Mouse (Mus musculus): ENCODE measurements around the gene Rasa3. TPM values are rescaled to one million over a fixed set of nuclear protein-coding genes. Genes with fewer than 3 reads are reported as not detected.

The Rasa3 gene
- polyA plus RNA-seq, 1 experiment from 2014 or later: 45.6 TPM

GRCm38 (mm10) chr8:13608946-13609345 is 68.5 kb downstream of the Rasa3 start:
- Histone ChIP-seq H3K9me3 (no peaks in the 10 kb centered on the region), H3K4me2 (no peak overlapping the region), H3K4me3 (no peak overlapping the region), H3K4me1 (no peaks in the 10 kb centered on the region), H3K27ac (no peak overlapping the region), H3K27me3 (no peaks in the 10 kb centered on the region), H3K36me3 (peaks cover 20% of the 10 kb centered on the region), H3K9ac (no peak overlapping the region)
- ATAC-seq (ENCODE audit: borderline replicate concordance, extremely low read depth, low FRiP score, low TSS enrichment): no peak
- 80% methylated on average over 6 of the region's 6 CpGs for WGBS

GRCm38 (mm10) chr8:13605920-13606480 is 71.4 kb downstream of the Rasa3 start:
- H3K27ac ChIP-seq: no peak overlapping the region
- H3K4me1 ChIP-seq: no peaks in the 10 kb centered on the region
- H3K9me3 ChIP-seq: no peaks in the 10 kb centered on the region
- no peak overlapping the region for H3K9ac ChIP-seq
- H3K4me2 ChIP-seq: no peak overlapping the region
- H3K4me3 ChIP-seq: no peak overlapping the region
- peaks cover 3% of the 10 kb centered on the region; the same call in 1 of the 2 replicates for H3K36me3 ChIP-seq
- no peak for ATAC-seq (ENCODE audit: borderline replicate concordance, extremely low read depth, low FRiP score, low TSS enrichment)
- WGBS: 65% methylated on average over 7 of the region's 7 CpGs
- no peaks in the 10 kb centered on the region for H3K27me3 ChIP-seq

GRCm38 (mm10) chr8:13602621-13603020 is 74.8 kb downstream of the Rasa3 start:
- WGBS: 65% methylated on average over 8 of the region's 8 CpGs
- Histone ChIP-seq H3K4me1 (no peaks in the 10 kb centered on the region), H3K9ac (no peak overlapping the region), H3K4me2 (no peak overlapping the region), H3K27ac (no peak overlapping the region), H3K36me3 (peaks cover 9% of the 10 kb centered on the region; the same call in 1 of the 2 replicates), H3K27me3 (no peaks in the 10 kb centered on the region), H3K9me3 (no peaks in the 10 kb centered on the region), H3K4me3 (no peak overlapping the region)
- no peak for ATAC-seq (ENCODE audit: borderline replicate concordance, extremely low read depth, low FRiP score, low TSS enrichment)

- Histone ChIP-seq H3K9me3 (no peaks in the 10 kb centered on the region), H3K4me3 (no peak overlapping the region), H3K36me3 (peaks cover 15% of the 10 kb centered on the region; the same call in 1 of the 2 replicates), H3K27me3 (no peaks in the 10 kb centered on the region), H3K27ac (0 out of 2 replicates have a peak overlapping the region, but pooled peaks have one; percentile 14), H3K9ac (no peak overlapping the region), H3K4me2 (no peak overlapping the region), H3K4me1 (no peaks in the 10 kb centered on the region)
- ATAC-seq (ENCODE audit: borderline replicate concordance, extremely low read depth, low FRiP score, low TSS enrichment): no peak
- 58% methylated on average over 11 of the region's 11 CpGs for WGBS
These were observed 76.2 kb downstream of the Rasa3 start for GRCm38 (mm10) chr8:13601166-13601565.

- H3K27me3 ChIP-seq: no peaks in the 10 kb centered on the region
- no peak overlapping the region for H3K4me3 ChIP-seq
- H3K9ac ChIP-seq: no peak overlapping the region
- WGBS: 78% methylated on average over 10 of the region's 10 CpGs
- H3K9me3 ChIP-seq: no peaks in the 10 kb centered on the region
- 0 out of 2 replicates have a peak overlapping the region, but pooled peaks have one; percentile 14 for H3K27ac ChIP-seq
- H3K36me3 ChIP-seq: peaks cover 16% of the 10 kb centered on the region; the same call in 1 of the 2 replicates
- no peak for ATAC-seq (ENCODE audit: borderline replicate concordance, extremely low read depth, low FRiP score, low TSS enrichment)
- 0 out of 2 replicates have a peak overlapping the region, but pooled peaks have one; percentile 5 for H3K4me2 ChIP-seq
- H3K4me1 ChIP-seq: no peaks in the 10 kb centered on the region
These were observed 76.7 kb downstream of the Rasa3 start for GRCm38 (mm10) chr8:13600716-13601115.

- WGBS: 48% methylated on average over 7 of the region's 7 CpGs
- Histone ChIP-seq H3K4me2 (peak overlapping the region; percentile 5; the same call in 1 of the 2 replicates), H3K4me3 (no peak overlapping the region), H3K9ac (no peak overlapping the region), H3K9me3 (no peaks in the 10 kb centered on the region), H3K4me1 (no peaks in the 10 kb centered on the region), H3K27ac (peak overlapping the region; percentile 14; the same call in 1 of the 2 replicates), H3K27me3 (no peaks in the 10 kb centered on the region), H3K36me3 (peaks cover 15% of the 10 kb centered on the region; the same call in 1 of the 2 replicates)
- ATAC-seq (ENCODE audit: borderline replicate concordance, extremely low read depth, low FRiP score, low TSS enrichment): peak; percentile 33; the same call in 1 of the 2 replicates
These were observed 77.2 kb downstream of the Rasa3 start for GRCm38 (mm10) chr8:13600204-13600603.

GRCm38 (mm10) chr8:13597777-13598176 is 79.6 kb downstream of the Rasa3 start:
- no peak overlapping the region for H3K4me3 ChIP-seq
- H3K9me3 ChIP-seq: no peaks in the 10 kb centered on the region
- H3K4me2 ChIP-seq: no peak overlapping the region
- H3K27ac ChIP-seq: no peak overlapping the region
- WGBS: 88% methylated on average over 6 of the region's 6 CpGs
- H3K36me3 ChIP-seq: peaks cover 18% of the 10 kb centered on the region; the same call in 1 of the 2 replicates
- ATAC-seq (ENCODE audit: borderline replicate concordance, extremely low read depth, low FRiP score, low TSS enrichment): no peak
- no peaks in the 10 kb centered on the region for H3K4me1 ChIP-seq
- no peaks in the 10 kb centered on the region for H3K27me3 ChIP-seq
- no peak overlapping the region for H3K9ac ChIP-seq

- H3K36me3 ChIP-seq: peaks cover 18% of the 10 kb centered on the region; the same call in 1 of the 2 replicates
- no peaks in the 10 kb centered on the region for H3K9me3 ChIP-seq
- ATAC-seq (ENCODE audit: borderline replicate concordance, extremely low read depth, low FRiP score, low TSS enrichment): no peak
- H3K27ac ChIP-seq: no peak overlapping the region
- no peak overlapping the region for H3K9ac ChIP-seq
- H3K4me1 ChIP-seq: no peaks in the 10 kb centered on the region
- no peaks in the 10 kb centered on the region for H3K27me3 ChIP-seq
- H3K4me3 ChIP-seq: no peak overlapping the region
- no peak overlapping the region for H3K4me2 ChIP-seq
- WGBS: 88% methylated on average over 6 of the region's 6 CpGs
These were observed 81.5 kb downstream of the Rasa3 start for GRCm38 (mm10) chr8:13595861-13596260.

GRCm38 (mm10) chr8:13594884-13595323 is 82.5 kb downstream of the Rasa3 start:
- Histone ChIP-seq H3K27me3 (no peaks in the 10 kb centered on the region), H3K27ac (no peak overlapping the region), H3K4me2 (no peak overlapping the region), H3K9ac (no peak overlapping the region), H3K4me3 (no peak overlapping the region), H3K4me1 (no peaks in the 10 kb centered on the region), H3K36me3 (peaks cover 18% of the 10 kb centered on the region; the same call in 1 of the 2 replicates), H3K9me3 (no peaks in the 10 kb centered on the region)
- WGBS: 80% methylated on average over 11 of the region's 11 CpGs
- ATAC-seq (ENCODE audit: borderline replicate concordance, extremely low read depth, low FRiP score, low TSS enrichment): no peak

GRCm38 (mm10) chr8:13593340-13593739 is 84.1 kb downstream of the Rasa3 start:
- H3K9ac ChIP-seq: no peak overlapping the region
- H3K9me3 ChIP-seq: no peaks in the 10 kb centered on the region
- H3K4me2 ChIP-seq: no peak overlapping the region
- no peak overlapping the region for H3K27ac ChIP-seq
- 79% methylated on average over 8 of the region's 8 CpGs for WGBS
- H3K27me3 ChIP-seq: no peaks in the 10 kb centered on the region
- no peak for ATAC-seq (ENCODE audit: borderline replicate concordance, extremely low read depth, low FRiP score, low TSS enrichment)
- no peak overlapping the region for H3K4me3 ChIP-seq
- peaks cover 18% of the 10 kb centered on the region; the same call in 1 of the 2 replicates for H3K36me3 ChIP-seq
- no peaks in the 10 kb centered on the region for H3K4me1 ChIP-seq

GRCm38 (mm10) chr8:13591246-13591645 is 86.2 kb downstream of the Rasa3 start:
- Histone ChIP-seq H3K27ac (no peak overlapping the region), H3K27me3 (no peaks in the 10 kb centered on the region), H3K36me3 (peaks cover 10% of the 10 kb centered on the region; the same call in 1 of the 2 replicates), H3K4me2 (no peak overlapping the region), H3K4me3 (no peak overlapping the region), H3K9ac (no peak overlapping the region), H3K4me1 (no peaks in the 10 kb centered on the region), H3K9me3 (no peaks in the 10 kb centered on the region)
- ATAC-seq (ENCODE audit: borderline replicate concordance, extremely low read depth, low FRiP score, low TSS enrichment): no peak
- 82% methylated on average over 6 of the region's 6 CpGs for WGBS

- WGBS: 68% methylated on average over 6 of the region's 6 CpGs
- Histone ChIP-seq H3K4me3 (no peak overlapping the region), H3K9me3 (no peaks in the 10 kb centered on the region)
These were observed 88.3 kb downstream of the Rasa3 start for GRCm38 (mm10) chr8:13589071-13589470.

More at GRCm38 (mm10) chr8:13589071-13589470, 88.3 kb downstream of the Rasa3 start:
- no peak overlapping the region for H3K9ac ChIP-seq
- no peaks in the 10 kb centered on the region for H3K4me1 ChIP-seq
- H3K36me3 ChIP-seq: peaks cover 18% of the 10 kb centered on the region; the same call in 1 of the 2 replicates
- no peak for ATAC-seq (ENCODE audit: borderline replicate concordance, extremely low read depth, low FRiP score, low TSS enrichment)
- no peak overlapping the region for H3K27ac ChIP-seq
- H3K4me2 ChIP-seq: no peak overlapping the region
- no peaks in the 10 kb centered on the region for H3K27me3 ChIP-seq

All from lung, embryonic 15.5 days (tissue).